Mouse (Mus musculus) embryonic facial prominence, embryonic 10.5 days (tissue): ENCODE measurements around the gene Ctu2. TPM values are rescaled to one million over a fixed set of nuclear protein-coding genes. Genes with fewer than 3 reads are reported as not detected.

Experiments used
- DNase-seq: peaks from one replicate; pipeline ENCODE4 v3.0.0-alpha.2; 2017; ENCODE audit warnings: low spot score
- H3K27ac ChIP-seq: fragments of 300-500 bp; sonication (generic); replicated peaks from 2 replicates; pipeline ENCODE4 v1.5.1; 2016; ENCODE audit warnings: mild to moderate bottlenecking
- H3K27me3 ChIP-seq: fragments of 300-500 bp; sonication (generic); replicated peaks from 2 replicates; pipeline ENCODE4 v1.6.1; 2016; ENCODE audit warnings: low read depth, mild to moderate bottlenecking; ENCODE audit not compliant: poor library complexity, severe bottlenecking
- H3K36me3 ChIP-seq: fragments of 300-500 bp; sonication (generic); replicated peaks from 2 replicates; pipeline ENCODE4 v1.6.1; 2016; ENCODE audit warnings: mild to moderate bottlenecking, moderate library complexity
- H3K4me1 ChIP-seq: fragments of 300-500 bp; sonication (generic); 2 replicates; pipeline ENCODE4 v1.6.1; 2016
- H3K4me3 ChIP-seq: fragments of 300-500 bp; sonication (generic); 2 replicates; pipeline ENCODE4 v1.5.1; 2016; ENCODE audit warnings: mild to moderate bottlenecking, moderate library complexity
- H3K9me3 ChIP-seq: fragments of 300-500 bp; sonication (generic); 2 replicates; pipeline ENCODE4 v1.6.1; 2016; ENCODE audit warnings: mild to moderate bottlenecking
- WGBS: fragments of 180-500 bp; shearing (Covaris S2); methylation state at CpG from one replicate; pipeline ENCODE4 v1.1.7; 2016; 5-methylcytosine and 5-hydroxymethylcytosine counted together
- polyA plus RNA-seq: library from polyadenylated mRNA; unstranded; fragments of >200 nt; fragmentation: Nextera tagmentation; extraction: Ambion mirVana; gene quantifications from 2 replicates; pipeline ENCODE4 v1.2.1, GENCODE M21; 2016

Ctu2 gene
- polyA plus RNA-seq, 1 experiment from 2014 or later: 69.9 TPM

- Histone ChIP-seq H3K27me3 (peaks cover 67% of the 10 kb centered on the region), H3K4me1 (peaks cover 25% of the 10 kb centered on the region), H3K36me3 (no peaks in the 10 kb centered on the region), H3K27ac (no peak overlapping the region), H3K4me3 (no peak overlapping the region), H3K9me3 (no peaks in the 10 kb centered on the region)
- 77% methylated on average over 11 of the region's 11 CpGs for WGBS
- no peak for DNase-seq
Measured at GRCm38 (mm10) chr8:122457171-122457570, 18.8 kb upstream of the Ctu2 start.

- 60% methylated on average over 6 of the region's 6 CpGs for WGBS
- Histone ChIP-seq H3K27ac (no peak overlapping the region), H3K4me1 (peaks cover 45% of the 10 kb centered on the region), H3K36me3 (no peaks in the 10 kb centered on the region), H3K27me3 (peaks cover 81% of the 10 kb centered on the region), H3K9me3 (no peaks in the 10 kb centered on the region), H3K4me3 (peak overlapping the region; percentile 50; the same call in 1 of the 2 replicates)
- peak; percentile 38 for DNase-seq
Measured at GRCm38 (mm10) chr8:122459218-122459900, 16.6 kb upstream of the Ctu2 start.

DNA sequence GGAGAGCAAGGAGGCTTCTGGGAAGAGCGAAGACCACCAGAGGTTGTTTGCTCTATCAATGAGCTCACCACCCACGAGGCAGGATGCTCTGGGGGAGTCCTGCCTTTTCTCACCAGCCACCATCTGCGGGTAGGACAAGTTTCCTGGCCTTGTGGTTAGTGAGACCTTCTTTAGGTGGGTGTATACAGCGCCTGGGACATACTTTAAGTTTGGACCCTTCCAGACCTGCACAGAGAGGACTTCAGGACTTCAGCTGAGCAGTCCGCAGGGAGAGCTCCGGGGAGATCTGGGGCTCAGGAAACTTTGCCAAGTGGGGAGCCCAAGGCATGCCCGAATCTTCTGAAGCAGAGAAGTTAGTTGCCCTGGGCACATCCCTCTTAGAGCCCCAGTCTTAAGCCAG lies 16.0 kb upstream of the Ctu2 start:
- DNase-seq: no peak
- Histone ChIP-seq H3K27ac (peak overlapping the region; percentile 36; the same call in 1 of the 2 replicates), H3K27me3 (peaks cover 81% of the 10 kb centered on the region), H3K36me3 (peaks cover under 1% of the 10 kb centered on the region; the same call in 1 of the 2 replicates), H3K4me3 (peak overlapping the region; percentile 50), H3K4me1 (peaks cover 51% of the 10 kb centered on the region), H3K9me3 (no peaks in the 10 kb centered on the region)
- 27% methylated on average over 7 of the region's 7 CpGs for WGBS

GRCm38 (mm10) chr8:122460524-122461472 lies 15.1 kb upstream of the Ctu2 start, which contains the start of gene Snai3:
Gene Snai3, minus strand, starts transcription at chr8:122460733.
- peak within 1 kb of the TSS; percentile 36; the same call in 1 of the 2 replicates for H3K27ac ChIP-seq
- peak; percentile 73 for DNase-seq
- H3K4me3 ChIP-seq: peak within 1 kb of the TSS; percentile 50
- H3K36me3 ChIP-seq: peaks cover 8% of the 10 kb centered on the region
- H3K9me3 ChIP-seq: no peaks in the 10 kb centered on the region
- peaks cover 78% of the 10 kb centered on the region for H3K27me3 ChIP-seq
- 3% methylated on average over 56 of the region's 56 CpGs for WGBS
- H3K4me1 ChIP-seq: peaks cover 54% of the 10 kb centered on the region

- Histone ChIP-seq H3K9me3 (no peaks in the 10 kb centered on the region), H3K27ac (no peak overlapping the region), H3K4me3 (no peak overlapping the region), H3K27me3 (peaks cover 69% of the 10 kb centered on the region), H3K36me3 (peaks cover 16% of the 10 kb centered on the region), H3K4me1 (peaks cover 54% of the 10 kb centered on the region)
- DNase-seq: no peak
- 61% methylated on average over 11 of the region's 11 CpGs for WGBS
Measured at GRCm38 (mm10) chr8:122461473-122462148, 14.3 kb upstream of the Ctu2 start.

GRCm38 (mm10) chr8:122462510-122462909 lies 13.4 kb upstream of the Ctu2 start:
- no peak for DNase-seq
- Histone ChIP-seq H3K27ac (no peak overlapping the region), H3K27me3 (peaks cover 60% of the 10 kb centered on the region), H3K4me3 (no peak overlapping the region), H3K4me1 (peaks cover 54% of the 10 kb centered on the region), H3K9me3 (no peaks in the 10 kb centered on the region), H3K36me3 (peaks cover 25% of the 10 kb centered on the region)
- 77% methylated on average over 8 of the region's 8 CpGs for WGBS

GRCm38 (mm10) chr8:122463651-122464640 lies 12.0 kb upstream of the Ctu2 start:
- no peak overlapping the region for H3K27ac ChIP-seq
- peaks cover 46% of the 10 kb centered on the region for H3K27me3 ChIP-seq
- H3K36me3 ChIP-seq: peaks cover 40% of the 10 kb centered on the region
- 56% methylated on average over 12 of the region's 12 CpGs for WGBS
- peaks cover 54% of the 10 kb centered on the region for H3K4me1 ChIP-seq
- H3K9me3 ChIP-seq: no peaks in the 10 kb centered on the region
- DNase-seq: no peak
- no peak overlapping the region for H3K4me3 ChIP-seq

- DNase-seq: no peak
- Histone ChIP-seq H3K27me3 (peaks cover 36% of the 10 kb centered on the region), H3K4me1 (peaks cover 52% of the 10 kb centered on the region), H3K4me3 (no peak overlapping the region), H3K9me3 (no peaks in the 10 kb centered on the region), H3K36me3 (peaks cover 49% of the 10 kb centered on the region), H3K27ac (0 out of 2 replicates have a peak overlapping the region, but pooled peaks have one; percentile 20)
- WGBS: 57% methylated on average over 7 of the region's 7 CpGs
Measured at GRCm38 (mm10) chr8:122464985-122465384, 11.0 kb upstream of the Ctu2 start.

GRCm38 (mm10) chr8:122467816-122468215 lies 8.1 kb upstream of the Ctu2 start:
- Histone ChIP-seq H3K27ac (no peak overlapping the region), H3K9me3 (no peaks in the 10 kb centered on the region), H3K4me1 (peaks cover 24% of the 10 kb centered on the region), H3K36me3 (peaks cover 68% of the 10 kb centered on the region), H3K4me3 (no peak overlapping the region), H3K27me3 (peaks cover 7% of the 10 kb centered on the region)
- 87% methylated on average over 13 of the region's 13 CpGs for WGBS
- no peak for DNase-seq

GRCm38 (mm10) chr8:122469407-122469806 lies 6.5 kb upstream of the Ctu2 start:
- WGBS: 82% methylated on average over 6 of the region's 6 CpGs
- Histone ChIP-seq H3K4me3 (no peak overlapping the region), H3K9me3 (no peaks in the 10 kb centered on the region), H3K27ac (no peak overlapping the region), H3K36me3 (peaks cover 83% of the 10 kb centered on the region), H3K4me1 (peaks cover 13% of the 10 kb centered on the region), H3K27me3 (no peaks in the 10 kb centered on the region)
- DNase-seq: no peak

GRCm38 (mm10) chr8:122469965-122470364 lies 6.0 kb upstream of the Ctu2 start:
- peaks cover 13% of the 10 kb centered on the region for H3K4me1 ChIP-seq
- H3K27me3 ChIP-seq: no peaks in the 10 kb centered on the region
- peaks cover 83% of the 10 kb centered on the region for H3K36me3 ChIP-seq
- no peaks in the 10 kb centered on the region for H3K9me3 ChIP-seq
- DNase-seq: no peak
- WGBS: 86% methylated on average over 10 of the region's 10 CpGs
- H3K27ac ChIP-seq: no peak overlapping the region
- H3K4me3 ChIP-seq: no peak overlapping the region
